Mouse (Mus musculus): ENCODE data around the gene Aadacl4. TPM values are rescaled to one million over a fixed set of nuclear protein-coding genes. Genes with fewer than 3 reads are reported as not detected.
"Not testable (repeated sequence)": the region's sequence is repeated elsewhere in the genome, so short reads cannot be mapped to it uniquely, and the experiment has no call there.

Aadacl4 gene
- not detected for polyA plus RNA-seq (2017; shearing (Covaris generic))

DNA sequence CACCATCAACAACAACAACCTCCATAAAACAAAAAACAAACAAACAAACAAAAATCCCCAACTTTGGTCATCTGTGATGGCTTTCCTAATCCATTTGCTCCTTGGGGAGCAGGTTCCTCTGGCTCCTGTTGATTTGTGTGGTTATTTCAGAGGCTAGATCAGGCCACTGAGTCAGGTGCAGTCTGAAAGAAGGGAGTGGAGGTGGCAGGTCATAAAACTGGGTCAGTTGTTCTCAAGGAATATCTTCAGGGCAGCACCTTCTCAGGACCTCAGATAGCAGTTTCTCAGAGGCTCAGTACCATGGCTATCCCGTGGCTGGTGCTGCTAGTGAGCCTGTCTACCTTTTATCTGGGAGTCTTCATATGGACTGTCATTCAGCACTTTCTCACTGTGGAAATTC lies at the start of gene Aadacl4:
Aadacl4 (plus strand) TSS at position 301 of the 400 bp plus-strand sequence.
- no peak for ATAC-seq

GRCm38 (mm10) chr4:144565034-144565433 lies 48.5 kb upstream of the Aadacl4 start, which contains the start of gene Gm13124:
Gm13124 (minus strand) TSS chr4:144565134.
- no peak for ATAC-seq

GRCm38 (mm10) chr4:144567752-144568151 lies 45.8 kb upstream of the Aadacl4 start:
- no peak for ATAC-seq

DNA sequence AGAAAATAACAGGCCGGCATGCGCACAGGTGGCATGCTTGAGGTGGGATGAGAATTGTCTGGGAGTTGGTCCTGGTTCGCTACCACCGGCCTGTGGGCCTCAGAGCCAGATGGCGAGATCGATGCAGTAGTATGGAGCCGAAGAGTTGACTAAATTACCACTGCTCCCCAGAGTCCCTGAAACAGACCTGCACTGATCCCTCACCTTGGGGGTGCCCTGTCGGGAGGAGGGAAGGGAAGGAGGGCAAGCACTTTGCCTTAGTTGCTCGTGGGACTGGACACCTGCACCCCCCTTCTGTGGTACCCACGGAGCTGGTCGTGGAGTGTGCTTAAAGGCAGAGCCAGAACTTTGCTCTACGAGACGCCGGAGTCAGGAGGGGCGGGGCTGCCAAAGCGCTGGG lies 27.3 kb upstream of the Aadacl4 start:
- ATAC-seq: not testable (repeated sequence)

DNA sequence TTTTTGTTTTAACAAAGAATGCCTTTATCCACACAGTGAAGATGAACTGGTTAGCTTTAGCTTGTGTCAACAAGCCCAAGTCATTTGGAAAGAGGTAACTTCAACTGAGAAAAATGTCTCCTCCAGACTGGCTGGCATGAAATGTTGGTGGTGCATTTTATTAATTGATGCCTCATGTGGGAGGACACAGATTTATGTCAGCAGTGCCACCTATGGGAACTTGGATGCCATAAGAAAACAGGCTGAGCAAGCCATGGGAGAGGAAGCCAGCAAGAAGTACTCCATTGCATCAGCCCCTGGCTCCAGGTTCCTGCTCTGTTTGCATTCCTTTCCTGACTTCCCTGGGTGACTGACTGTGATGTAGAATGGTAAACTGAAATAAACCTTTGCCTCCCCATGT lies 20.7 kb upstream of the Aadacl4 start:
- no peak for ATAC-seq

GRCm38 (mm10) chr4:144614586-144614985 lies 1.1 kb downstream of the Aadacl4 start:
- ATAC-seq: no peak

- ATAC-seq: no peak
Measured at GRCm38 (mm10) chr4:144638263-144638662, 24.8 kb downstream of the Aadacl4 start.

Other genes with a start within 250 kb of the Aadacl4 start
- gene Pramef20, start 235.8 kb upstream of the Aadacl4 start, polyA plus RNA-seq (2017; shearing (Covaris generic)): not detected
- not detected for gene Pramef12, start 205.2 kb upstream of the Aadacl4 start, polyA plus RNA-seq (2017; shearing (Covaris generic))
- gene 1700012P22Rik, start 174.9 kb upstream of the Aadacl4 start, polyA plus RNA-seq (2017; shearing (Covaris generic)): not detected
- not detected for gene Gm9944, start 160.4 kb upstream of the Aadacl4 start, polyA plus RNA-seq (2017; shearing (Covaris generic))
- not detected for gene Aadacl3, start 150.0 kb upstream of the Aadacl4 start, polyA plus RNA-seq (2017; shearing (Covaris generic))
- gene 9430007A20Rik, start 93.9 kb upstream of the Aadacl4 start, polyA plus RNA-seq (2017; shearing (Covaris generic)): not detected
- gene Gm13124, start 48.6 kb upstream of the Aadacl4 start, polyA plus RNA-seq (2017; shearing (Covaris generic)): not detected
- not detected for gene Gm436, start 72.7 kb downstream of the Aadacl4 start, polyA plus RNA-seq (2017; shearing (Covaris generic))
- not detected for gene Gm13178, start 107.7 kb downstream of the Aadacl4 start, polyA plus RNA-seq (2017; shearing (Covaris generic))
- not detected for gene Gm438, start 172.9 kb downstream of the Aadacl4 start, polyA plus RNA-seq (2017; shearing (Covaris generic))